Comparison of ENCODE assay signal across 12 mouse cellular contexts in genomic region chr13:24444709-24445108, GRCm38 (mm10).
A peak's percentile ranks its signal among the peaks of the same experiment; 100 is the strongest.
DNase-seq lines count a peak whose midpoint lies in the region; ATAC-seq lines count a peak whose summit lies in the region.
"Had no signal": no experiment of that assay in that cellular context is flagged by ENCODE, and none has a peak within 500 bp of the region (broad histone marks: within the 10 kb centered on the region; RNA-seq: fewer than 3 reads in every experiment).

No protein-coding gene starts in this region.

- H3K9me3 ChIP-seq in heart, embryonic 10.5 days, result no peaks in the 10 kb centered on the region
- no peaks in the 10 kb centered on the region for H3K9me3 ChIP-seq in midbrain, embryonic 14.5 days (ENCODE audit: control insufficient read depth, low read length)
- H3K9me3 ChIP-seq: forebrain, embryonic 12.5 days; heart, embryonic 13.5 days; limb, embryonic 13.5 days had no signal

- H3K27ac ChIP-seq in heart, embryonic 10.5 days, result no peak overlapping the region
- no peak overlapping the region for H3K27ac ChIP-seq in midbrain, embryonic 14.5 days (replicated peaks; ENCODE audit: low read depth, low read length)
- H3K27ac ChIP-seq: forebrain, embryonic 12.5 days; heart, embryonic 13.5 days; limb, embryonic 13.5 days had no signal

- H3K27me3 ChIP-seq in heart, embryonic 10.5 days (ENCODE audit: insufficient read depth, poor library complexity, severe bottlenecking), result no peaks in the 10 kb centered on the region
- no peaks in the 10 kb centered on the region for H3K27me3 ChIP-seq in midbrain, embryonic 14.5 days (ENCODE audit: control insufficient read depth, insufficient read depth, low read length)
- H3K27me3 ChIP-seq: forebrain, embryonic 12.5 days; heart, embryonic 13.5 days had no signal

- H3K4me2 ChIP-seq in midbrain, embryonic 14.5 days (ENCODE audit: low read length), result no peak overlapping the region
- H3K4me2 ChIP-seq: forebrain, embryonic 12.5 days; heart, embryonic 13.5 days; limb, embryonic 13.5 days had no signal

- intact Hi-C loops in heart, postnatal 36 days (cut with DNase I), result no loop called here

- peak; percentile 36 to 64 for DNase-seq in heart, adult 18-20 months
- DNase-seq in heart, embryonic 10.5 days (ENCODE audit: low spot score), result no peak
- peak; percentile 80 for DNase-seq in A20 (ENCODE audit: low read depth, low spot score)
- peak; percentile 57 to 63 for DNase-seq in kidney, postnatal 4 days
- DNase-seq in layer of hippocampus, postnatal 14 days (ENCODE audit: low spot score in 2 of 2), result no peak
- no peak for DNase-seq in midbrain, embryonic 14.5 days
- no peak for DNase-seq in heart, postnatal 36 days

- H3K4me3 ChIP-seq in heart, embryonic 10.5 days, result no peak overlapping the region
- no peak overlapping the region for H3K4me3 ChIP-seq in midbrain, embryonic 14.5 days (replicated peaks; ENCODE audit: low read depth, low read length)
- H3K4me3 ChIP-seq: forebrain, embryonic 12.5 days; heart, embryonic 13.5 days; limb, embryonic 13.5 days had no signal

- H3K36me3 ChIP-seq in heart, embryonic 10.5 days, result no peaks in the 10 kb centered on the region
- H3K36me3 ChIP-seq in midbrain, embryonic 14.5 days (ENCODE audit: control insufficient read depth, insufficient read depth, low read length), result no peaks in the 10 kb centered on the region
- H3K36me3 ChIP-seq: forebrain, embryonic 12.5 days; heart, embryonic 13.5 days; limb, embryonic 13.5 days had no signal

- H3K4me1 ChIP-seq in heart, embryonic 10.5 days, result peaks cover 5% of the 10 kb centered on the region; the same call in 1 of the 2 replicates
- H3K4me1 ChIP-seq in midbrain, embryonic 14.5 days (ENCODE audit: control insufficient read depth, insufficient read depth, low read length), result no peaks in the 10 kb centered on the region
- H3K4me1 ChIP-seq: forebrain, embryonic 12.5 days; limb, embryonic 13.5 days had no signal

- 76% methylated on average over 4 of the region's 4 CpGs for WGBS in heart, embryonic 10.5 days
- 72% methylated on average over 4 of the region's 4 CpGs for WGBS in midbrain, embryonic 14.5 days

- H3K9ac ChIP-seq in midbrain, embryonic 14.5 days (replicated peaks; ENCODE audit: low read length), result no peak overlapping the region
- H3K9ac ChIP-seq: forebrain, embryonic 12.5 days; heart, embryonic 13.5 days; limb, embryonic 13.5 days had no signal

- ATAC-seq in megakaryocyte, adult 5-6 weeks (ENCODE audit: poor library complexity, severe bottlenecking), result peak; percentile 86
- ATAC-seq in midbrain, embryonic 14.5 days (ENCODE audit: low FRiP score, low TSS enrichment), result no peak
- ATAC-seq: intestine, postnatal 0 days had no signal

Comparison
In these comparisons a context has a peak if more than half of its experiments do, and no peak if none do; other contexts are left out.
1. DNase-seq: peak in heart, adult 18-20 months (2 of 2), A20 (single experiment) and kidney, postnatal 4 days (2 of 2); none in heart, embryonic 10.5 days (single experiment), layer of hippocampus, postnatal 14 days (0 of 2), midbrain, embryonic 14.5 days (single experiment) and heart, postnatal 36 days (0 of 2).